Mouse (Mus musculus) spleen, postnatal 4 days (tissue): ENCODE measurements around the gene Gar1.

Experiments used
- DNase-seq, 2 experiments: peaks; one replicate each; pipeline ENCODE4 v3.0.0; 2022; ENCODE audit warnings: low spot score in 2 of 2

The Gar1 gene

DNA sequence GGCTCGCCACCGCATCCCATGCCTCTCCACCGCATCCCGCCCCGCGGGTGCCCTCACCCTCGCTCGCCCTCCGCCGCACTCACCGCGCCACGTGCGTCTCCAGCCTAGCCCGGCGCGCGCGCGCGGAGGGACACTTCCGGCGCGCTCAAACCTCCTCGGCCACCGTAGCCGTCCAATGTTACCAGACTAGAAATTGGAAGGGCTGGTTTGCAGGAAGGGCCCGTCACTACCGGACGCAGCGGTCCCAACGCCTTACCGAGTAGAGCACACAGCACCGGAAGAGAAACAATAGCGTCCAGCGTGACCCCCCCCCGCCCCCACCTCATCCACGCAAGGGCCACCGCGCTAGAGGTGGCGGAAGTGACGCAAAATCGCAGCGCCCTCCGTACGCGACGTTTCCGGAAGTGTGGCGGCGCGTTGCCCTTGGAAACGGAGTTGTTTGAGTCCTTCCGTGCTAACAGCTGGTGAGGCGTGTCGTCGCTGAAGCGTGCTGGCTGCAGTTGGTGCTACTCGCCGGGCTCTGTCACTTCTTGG is at the start of gene Gar1:
Gar1 (minus strand) TSS at position 362 of the 534 bp plus-strand sequence.
- peak; percentile 90 to 94 for DNase-seq

DNA sequence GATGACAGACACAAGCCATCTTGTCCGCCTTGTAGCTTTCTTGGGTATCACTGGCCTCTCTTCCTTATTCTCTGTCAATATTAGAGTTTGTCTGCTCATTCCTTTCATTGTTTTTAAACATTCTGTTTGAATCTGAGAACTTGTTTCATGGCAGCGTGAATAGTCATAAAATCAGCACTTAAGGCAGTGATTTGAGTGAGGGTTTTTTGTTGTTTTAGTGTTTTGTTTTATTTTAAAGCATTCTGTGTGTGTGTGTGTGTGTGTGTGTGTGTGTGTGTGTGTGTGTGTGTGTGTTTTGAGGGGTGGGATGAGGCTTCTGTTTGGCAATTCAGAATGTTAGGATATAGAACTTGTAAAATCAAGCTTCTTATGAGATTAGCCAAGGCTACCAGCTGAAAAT is 48.7 kb upstream of the Gar1 start:
- no peak for DNase-seq

DNA sequence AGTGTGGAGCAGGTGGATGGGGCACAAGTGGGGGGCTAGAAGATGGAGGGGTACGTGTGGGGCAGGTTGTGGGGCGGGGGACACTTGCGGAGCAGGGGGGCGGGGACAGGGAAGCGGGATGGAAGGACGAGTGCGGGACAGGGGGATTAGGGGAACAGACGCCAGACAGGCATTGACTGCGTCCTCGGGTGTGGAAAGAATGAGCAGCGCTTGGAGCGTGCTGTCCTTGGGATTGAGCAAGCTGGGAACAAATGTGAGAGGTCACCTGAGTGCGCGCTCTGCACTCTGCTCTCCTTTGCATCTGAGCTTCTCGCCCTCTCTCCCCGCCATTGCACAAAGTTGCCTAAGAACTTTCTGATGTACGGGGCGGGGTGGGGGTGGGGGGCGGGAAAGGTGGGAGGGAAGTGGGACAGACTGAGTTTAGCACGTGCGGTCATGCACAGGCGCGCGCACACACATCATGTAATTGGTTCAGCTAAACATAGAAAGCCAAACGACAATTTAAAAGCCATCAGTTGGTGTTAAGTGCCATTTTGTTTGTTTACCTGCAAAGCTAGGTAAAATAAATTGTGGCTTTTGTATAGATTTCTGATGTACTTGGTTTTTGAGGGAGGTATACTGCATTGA is 48.0 kb upstream of the Gar1 start:
- DNase-seq = peak; percentile 19 to 66

DNA sequence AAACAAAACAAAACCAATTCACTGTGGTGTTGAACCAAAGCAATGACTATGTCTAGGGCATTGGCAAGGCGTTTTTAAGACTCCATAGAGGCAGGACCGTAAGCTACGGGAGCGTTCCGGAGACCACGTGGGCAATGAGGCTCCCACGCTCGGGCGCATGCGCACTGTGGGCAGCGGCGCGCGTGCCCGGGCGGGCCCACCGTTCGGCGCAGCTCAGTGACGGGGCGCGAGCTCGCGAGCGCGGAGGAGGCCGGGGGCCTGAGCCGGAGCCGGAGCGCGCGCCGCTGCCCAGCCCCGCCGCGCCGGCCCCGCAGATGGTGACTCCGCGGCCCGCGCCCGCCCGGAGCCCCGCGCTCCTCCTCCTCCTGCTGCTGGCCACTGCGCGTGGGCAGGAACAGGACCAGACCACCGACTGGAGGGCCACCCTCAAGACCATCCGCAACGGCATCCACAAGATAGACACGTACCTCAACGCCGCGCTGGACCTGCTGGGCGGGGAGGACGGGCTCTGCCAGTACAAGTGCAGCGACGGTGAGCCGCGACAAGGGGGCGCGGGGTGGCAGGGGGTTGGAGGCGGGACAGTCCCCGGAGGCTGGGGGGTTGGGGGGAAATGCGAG is 47.3 kb upstream of the Gar1 start, which contains the start of gene Pla2g12a:
Pla2g12a (plus strand) TSS at position 202 of the 617 bp plus-strand sequence.
- peak; percentile 88 to 95 for DNase-seq

DNA sequence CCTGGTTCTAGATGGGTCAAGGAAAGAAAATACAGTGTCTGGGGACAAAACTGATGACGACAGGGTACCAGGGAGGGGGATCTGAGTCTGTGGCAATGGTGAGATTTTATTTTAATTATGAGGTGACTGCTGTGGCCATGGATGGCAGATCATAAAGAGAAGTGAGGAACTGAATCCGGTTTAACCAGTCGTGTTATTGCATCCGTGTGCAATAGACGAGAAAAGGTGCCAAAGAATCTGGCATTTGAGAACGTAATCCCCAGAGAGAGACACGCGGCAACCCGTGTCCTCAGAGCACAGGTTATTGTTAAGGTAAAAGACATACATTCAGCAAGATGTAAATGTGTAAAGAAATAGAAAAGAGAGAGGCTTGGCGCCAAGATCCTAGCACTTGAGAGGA is 46.1 kb upstream of the Gar1 start:
- DNase-seq = no peak

DNA sequence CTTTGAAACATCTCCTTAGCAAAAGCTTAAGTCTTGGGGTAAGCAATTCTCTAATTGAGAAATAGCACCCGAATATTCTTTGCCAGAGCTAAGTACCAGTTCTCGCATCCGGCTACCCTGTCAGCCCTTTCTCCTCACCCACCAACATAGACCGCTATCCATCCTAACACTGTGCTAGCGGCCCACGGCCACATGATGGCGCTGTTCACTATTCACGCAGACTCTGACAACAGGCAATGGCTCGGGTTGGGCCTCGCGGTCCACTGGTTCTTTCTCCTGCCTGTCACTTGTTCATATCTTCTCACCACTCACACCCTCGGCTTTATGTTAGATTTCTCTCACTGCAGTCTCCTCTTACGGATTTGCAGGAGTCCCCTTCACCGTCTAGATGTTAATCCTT is 32.5 kb upstream of the Gar1 start:
- peak; percentile 49 to 81 for DNase-seq

DNA sequence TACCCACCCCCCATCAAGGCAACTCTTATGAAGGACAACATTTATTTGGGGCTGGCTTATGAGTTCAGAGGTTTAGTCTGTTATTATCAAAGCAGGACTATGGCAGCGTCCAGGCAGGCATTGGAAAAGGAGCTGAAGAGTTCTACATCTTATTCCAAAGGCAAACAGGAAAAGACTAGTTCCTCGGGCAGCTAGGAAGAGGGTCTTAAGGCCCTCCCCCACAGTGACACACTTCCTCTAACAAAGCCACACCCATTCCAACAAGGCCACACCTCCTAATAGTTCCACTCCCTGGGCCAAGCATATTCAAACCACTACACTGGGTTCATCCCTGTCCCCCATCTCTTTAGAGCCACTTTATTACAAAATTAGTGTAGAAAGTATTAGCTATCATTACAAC is 31.4 kb upstream of the Gar1 start:
- no peak for DNase-seq

DNA sequence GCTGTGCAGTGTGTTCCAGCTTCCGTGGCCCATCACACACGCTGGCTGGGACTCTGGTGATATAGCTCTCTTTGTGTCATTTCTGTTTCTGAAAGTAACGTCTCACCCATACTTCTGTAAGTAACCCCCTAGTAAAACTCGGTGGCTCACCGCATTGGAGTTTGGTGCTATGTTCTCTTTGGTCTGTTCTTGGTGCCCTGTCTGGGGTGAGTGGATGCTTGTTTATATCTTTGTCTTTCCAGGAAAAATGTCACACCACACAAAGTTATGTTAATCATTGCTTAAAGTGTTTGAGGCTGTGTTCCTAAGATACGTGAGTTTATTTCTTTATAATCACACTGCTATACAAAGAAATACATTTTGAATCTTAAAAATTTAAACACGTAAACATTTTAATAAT is 15.7 kb upstream of the Gar1 start:
- DNase-seq = no peak

DNA sequence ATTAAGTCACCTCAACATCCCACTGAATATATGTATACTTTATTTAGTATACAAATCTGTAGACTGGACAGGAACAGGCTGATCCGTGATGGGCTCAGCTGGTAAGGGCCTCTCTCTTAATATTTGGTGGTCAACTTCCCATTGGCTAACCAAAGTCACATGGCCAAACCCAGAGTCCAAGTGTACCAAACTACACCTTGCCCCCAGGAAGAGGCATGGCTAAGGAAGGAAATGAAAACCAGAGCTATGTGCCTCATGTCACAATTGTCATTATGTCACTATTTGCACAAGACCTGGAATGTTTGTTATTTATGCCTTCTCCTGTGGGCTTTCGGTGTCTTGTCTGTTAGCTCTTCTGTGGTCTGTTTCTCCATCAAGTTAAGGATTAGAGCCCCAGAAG is 14.7 kb upstream of the Gar1 start:
- no peak for DNase-seq

DNA sequence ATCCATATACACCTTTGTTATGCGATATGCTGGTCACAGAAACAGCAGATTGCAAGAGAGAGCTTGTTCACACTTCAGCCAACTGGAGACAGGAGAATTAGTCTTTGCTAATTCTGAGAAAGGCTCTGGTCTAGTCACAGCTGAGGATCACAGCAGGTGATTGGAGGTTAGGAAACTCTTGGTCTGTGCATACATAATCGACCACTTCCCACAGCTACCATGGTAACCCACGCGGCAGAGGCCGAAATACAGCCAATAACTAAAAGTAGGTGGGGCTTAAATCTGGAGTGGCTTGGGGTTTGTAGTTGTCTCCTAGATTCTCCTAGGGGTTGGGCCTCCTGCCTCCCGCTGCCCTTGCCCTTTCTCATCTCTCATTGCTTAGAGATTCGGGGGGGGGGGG is 6.8 kb upstream of the Gar1 start:
- no peak for DNase-seq

DNA sequence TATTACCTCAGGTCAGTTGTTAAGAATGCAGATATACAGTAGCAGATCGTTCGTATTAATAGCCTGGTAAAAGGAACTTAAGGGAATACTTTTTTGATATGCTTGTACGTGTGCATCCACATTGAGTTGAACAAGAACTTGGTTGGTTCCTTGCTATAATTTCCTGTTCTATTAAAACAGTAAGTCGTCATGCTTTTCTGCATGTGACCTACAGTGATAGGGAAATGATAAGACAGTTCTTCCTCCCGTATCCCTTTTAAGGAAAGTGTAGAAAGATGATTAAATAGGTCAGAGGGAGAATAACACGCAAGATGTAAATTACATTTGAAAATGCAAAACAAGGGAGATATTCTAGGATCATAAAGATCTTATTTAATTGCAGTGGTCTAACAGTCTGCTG is 5.8 kb upstream of the Gar1 start:
- no peak for DNase-seq

DNA sequence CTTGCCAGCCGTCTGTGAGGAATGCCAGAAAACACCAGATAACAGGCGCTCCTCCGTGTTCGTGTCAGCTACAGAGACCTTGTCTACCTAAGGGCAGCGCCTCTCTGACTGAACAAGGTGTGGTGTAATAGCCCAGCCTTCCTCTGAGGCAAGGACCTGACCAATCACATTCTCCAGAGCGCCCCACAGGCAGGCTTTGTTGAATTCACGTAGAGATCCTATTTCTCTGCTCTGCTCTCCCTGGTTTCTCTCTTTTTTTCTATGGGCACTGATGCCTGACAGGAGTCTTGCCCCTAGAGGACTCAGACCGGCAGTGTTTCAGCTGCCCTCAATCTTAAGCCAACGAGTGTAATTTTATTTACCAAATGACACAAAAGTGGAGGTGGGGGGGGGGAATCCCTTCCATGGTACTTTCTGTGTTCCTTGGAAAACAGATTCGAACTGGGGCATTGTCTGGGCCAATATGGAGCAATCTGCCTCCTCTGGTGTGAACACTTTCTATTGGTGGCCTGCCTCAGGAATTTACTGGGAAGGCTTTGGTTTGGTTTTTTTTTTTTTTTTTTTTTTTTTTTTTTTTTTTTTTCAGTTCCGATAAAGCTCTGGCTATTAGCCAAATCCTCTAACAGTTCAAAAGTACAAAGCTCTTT is 5.0 kb upstream of the Gar1 start:
- no peak for DNase-seq

DNA sequence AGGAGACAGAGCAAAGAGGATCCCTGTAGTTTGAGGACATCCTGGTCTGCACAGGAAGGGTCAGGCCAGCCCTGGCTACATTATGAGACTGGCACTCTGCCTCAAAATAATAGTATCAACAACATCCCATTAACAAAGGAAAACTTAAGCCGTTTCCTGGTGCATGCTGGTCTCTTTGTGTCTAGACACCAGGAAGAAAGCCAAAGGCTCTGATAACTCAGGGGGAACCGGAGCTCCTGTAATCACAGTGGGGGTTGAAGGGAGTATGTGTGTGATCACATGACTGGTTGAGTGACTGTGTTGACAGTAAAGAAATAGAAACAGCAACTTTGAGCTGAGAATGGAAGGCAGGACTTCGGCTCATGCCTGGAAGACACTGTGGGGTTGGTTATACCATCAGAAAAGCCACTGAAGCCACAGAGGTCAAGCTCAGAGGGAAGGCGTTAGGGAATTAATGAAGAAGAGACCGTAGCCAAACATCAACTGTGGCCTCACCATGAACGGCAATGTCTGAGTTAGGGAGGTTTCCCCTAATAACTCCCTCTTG is 4.3 kb upstream of the Gar1 start, which contains the start of gene Cfi:
Cfi (plus strand) TSS at position 497 of the 547 bp plus-strand sequence.
- no peak for DNase-seq

DNA sequence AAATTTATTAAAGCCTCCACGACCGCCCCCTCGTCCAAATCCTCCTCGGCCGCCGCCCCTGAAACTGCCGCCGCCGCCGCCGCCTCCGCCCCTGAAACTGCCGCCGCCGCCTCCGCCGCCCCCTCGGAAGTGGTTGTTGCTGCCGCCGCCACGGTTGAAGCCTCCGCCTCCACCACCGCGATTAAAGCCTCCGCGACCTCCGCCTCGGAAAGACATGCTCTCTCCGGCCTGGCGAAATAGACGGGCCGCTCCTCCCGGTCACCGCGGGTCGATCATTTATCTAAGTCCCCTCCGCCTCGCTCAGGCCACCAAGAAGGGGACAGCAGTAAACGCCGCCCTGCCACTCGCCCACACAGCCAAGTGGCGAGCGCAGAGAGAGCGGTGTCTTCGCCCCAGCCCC is 570 bp downstream of the Gar1 start:
- DNase-seq = peak; percentile 43 to 80

DNA sequence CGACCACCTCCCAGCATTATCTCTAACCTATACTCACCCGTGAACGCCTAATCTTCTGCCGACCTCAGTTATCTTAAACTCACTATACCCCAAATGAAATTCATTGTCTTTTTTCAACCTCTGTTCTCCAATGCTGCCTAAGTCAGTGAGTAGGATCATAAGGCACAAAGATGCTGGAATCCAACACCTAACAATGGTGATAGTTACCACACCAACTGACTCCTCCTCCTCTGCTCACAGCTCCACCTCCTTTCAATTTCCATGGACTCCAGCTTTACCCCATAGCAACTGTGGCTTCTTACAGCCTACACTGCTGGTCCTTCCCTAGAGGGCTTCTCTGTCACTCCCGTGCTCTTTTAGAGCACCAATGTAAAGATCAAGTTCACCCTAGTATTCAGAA is 3.5 kb downstream of the Gar1 start:
- no peak for DNase-seq

DNA sequence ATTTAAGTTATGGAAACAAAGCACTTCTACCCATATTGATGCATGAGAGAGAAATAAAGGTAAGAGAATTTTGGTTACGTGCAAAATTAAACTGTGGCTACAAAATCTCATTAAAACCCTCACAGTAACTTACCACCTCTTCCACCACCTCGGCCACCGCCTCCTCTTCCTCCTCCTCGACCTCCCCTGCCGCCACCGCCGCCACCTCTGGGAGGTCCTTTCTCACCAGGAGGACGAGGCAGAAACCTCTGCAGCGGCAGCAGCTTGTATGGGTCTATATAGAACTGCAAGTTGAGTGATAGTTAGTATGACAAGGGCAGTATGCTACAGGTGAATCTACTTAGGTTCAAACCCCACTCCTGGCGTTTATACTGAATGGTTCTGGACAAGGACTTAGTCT is 4.5 kb downstream of the Gar1 start:
- DNase-seq = no peak

DNA sequence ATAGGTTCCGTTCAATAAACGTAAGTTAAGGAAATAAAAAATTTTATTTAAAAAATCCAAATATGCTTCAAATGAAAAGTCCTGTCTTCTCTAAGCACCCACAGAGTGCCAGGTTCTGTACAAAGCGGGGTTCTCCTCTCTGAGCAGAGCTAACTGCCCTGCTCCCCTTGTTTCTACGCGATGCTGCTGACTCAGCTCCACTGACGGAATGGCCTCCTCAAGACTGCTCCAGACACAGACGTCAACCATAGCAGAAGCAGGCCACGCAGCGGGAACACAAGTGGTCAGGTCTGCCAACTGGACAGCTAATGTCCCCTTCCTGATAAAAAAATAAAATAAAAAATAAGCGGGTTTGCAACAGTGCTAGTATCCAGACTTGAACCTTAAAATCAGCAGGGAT is 6.3 kb downstream of the Gar1 start:
- DNase-seq = no peak

DNA sequence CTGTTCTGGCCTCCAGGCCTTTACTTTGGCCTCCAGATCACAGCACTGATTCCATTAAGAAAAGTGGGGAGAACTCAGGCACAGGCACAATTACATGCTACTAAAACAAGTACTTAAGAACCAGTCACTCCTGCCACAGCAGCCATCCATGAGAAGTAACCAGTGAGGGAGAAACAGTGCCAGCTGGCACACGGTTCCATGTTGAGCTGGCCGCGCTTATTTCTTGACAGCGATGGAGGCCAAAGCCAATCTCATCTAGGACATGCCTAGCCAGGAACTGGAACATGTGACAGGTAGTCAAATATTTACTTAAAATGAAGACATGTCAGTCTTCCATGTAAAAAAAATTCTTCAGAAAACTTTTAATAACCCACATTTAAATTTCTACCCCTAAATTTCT is 7.0 kb downstream of the Gar1 start:
- no peak for DNase-seq

DNA sequence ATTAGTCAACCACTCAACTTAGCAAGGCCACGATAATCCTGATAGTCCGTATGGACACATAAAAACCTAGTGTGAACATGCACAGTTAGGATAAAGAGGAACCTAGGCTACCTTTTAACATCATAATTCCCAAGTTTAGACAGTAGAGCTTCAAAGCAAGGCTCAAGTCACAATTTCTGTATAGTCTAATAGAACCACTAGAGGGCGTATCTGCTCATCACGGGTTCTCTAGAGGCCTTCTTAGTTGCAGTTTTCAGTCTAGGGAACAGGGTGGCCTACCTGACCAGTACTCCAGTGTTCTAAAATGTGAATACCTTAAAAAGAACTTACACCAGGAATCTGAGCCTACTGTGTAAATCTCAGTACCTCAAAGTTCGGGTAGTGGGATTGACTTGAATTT is 7.9 kb downstream of the Gar1 start:
- DNase-seq = no peak

DNA sequence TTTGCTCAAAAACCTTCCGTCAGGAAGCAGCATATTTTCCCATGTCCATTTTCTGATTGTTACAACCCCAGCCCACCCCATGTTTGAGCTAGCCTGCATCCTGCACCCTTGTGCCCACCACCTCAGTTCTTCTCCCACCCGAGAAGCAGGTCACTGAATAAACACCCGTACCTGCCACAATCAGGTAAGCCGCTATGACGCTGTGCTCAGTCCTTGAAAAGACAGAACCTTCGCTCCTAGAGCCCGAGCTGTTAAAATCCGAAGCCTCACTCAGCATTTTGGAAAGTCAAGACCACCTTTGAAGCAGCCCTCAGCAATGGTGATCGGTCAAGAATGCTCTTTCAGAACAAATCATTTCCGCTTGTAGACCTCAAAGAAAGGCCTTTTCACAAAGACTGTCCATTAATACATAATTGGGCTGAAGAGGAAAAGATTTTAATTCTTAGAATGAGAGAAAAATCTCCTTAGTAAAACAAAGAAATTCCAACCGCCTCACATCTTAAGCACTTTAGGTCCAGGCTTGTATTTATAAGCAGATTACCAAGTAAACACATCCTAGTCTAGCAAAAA is 8.9 kb downstream of the Gar1 start, which contains the start of gene Rrh:
Rrh (minus strand) TSS at position 382 of the 570 bp plus-strand sequence.
- no peak for DNase-seq

DNA sequence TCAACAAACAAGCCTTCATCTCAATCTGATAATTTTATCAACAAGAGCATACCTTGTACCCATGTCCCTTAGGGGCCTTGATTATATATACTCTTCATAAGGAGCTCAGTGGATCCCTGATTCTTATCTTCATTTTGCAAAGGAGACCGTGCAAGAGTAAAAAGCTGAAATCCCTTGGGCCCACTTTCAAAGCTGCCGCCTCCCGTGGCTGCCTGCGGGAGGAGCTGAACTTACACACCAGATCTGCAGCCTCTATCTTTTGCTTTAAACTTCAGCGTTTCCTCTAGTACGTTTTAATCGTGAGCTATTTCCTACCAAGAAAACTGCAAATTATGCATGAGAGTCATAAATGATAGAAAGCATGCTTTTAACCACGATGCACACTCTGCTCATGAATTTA is 9.5 kb downstream of the Gar1 start:
- DNase-seq = no peak

DNA sequence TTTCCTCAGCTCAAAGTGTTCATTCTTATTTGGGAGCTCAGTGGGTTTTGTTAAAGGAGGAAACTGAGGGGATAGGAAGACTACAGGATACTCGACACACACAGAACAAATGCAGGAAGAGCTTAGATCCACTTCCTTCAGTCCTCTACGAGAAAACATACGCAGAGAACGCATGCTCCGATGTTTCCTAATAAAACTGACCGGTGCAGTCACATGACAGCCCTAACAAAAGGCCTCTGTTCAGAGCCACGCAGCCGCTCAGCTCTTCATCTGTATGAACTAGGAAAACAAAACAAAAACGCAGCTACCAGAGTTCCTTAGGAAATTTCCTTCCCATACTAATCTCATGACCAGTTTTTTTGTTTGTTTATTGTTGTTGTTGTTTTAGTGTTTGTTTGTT is 10.3 kb downstream of the Gar1 start:
- no peak for DNase-seq
